Comparison of ENCODE assay signal across 9 mouse cellular contexts in genomic region chr12:105248763-105249233, GRCm38 (mm10). TPM values are rescaled to one million over a fixed set of nuclear protein-coding genes. Genes with fewer than 3 reads are reported as not detected.
DNase-seq lines count a peak whose midpoint lies in the region; ATAC-seq and TF ChIP-seq lines count a peak whose summit lies in the region.
"Had no signal": no experiment of that assay in that cellular context is flagged by ENCODE, and none has a peak within 500 bp of the region (broad histone marks: within the 10 kb centered on the region; RNA-seq: fewer than 3 reads in every experiment).

No protein-coding gene starts in this region.

- no peak for ATAC-seq in heart, embryonic 16.5 days (replicated peaks; ENCODE audit: extremely low read depth, insufficient read depth, low FRiP score)
- peak; percentile 63 for ATAC-seq in neural tube, embryonic 13.5 days (ENCODE audit: low read depth)

- H3K27ac ChIP-seq in heart, embryonic 16.5 days (ENCODE audit: low read length), result no peak overlapping the region
- H3K27ac ChIP-seq in neural tube, embryonic 13.5 days (replicated peaks), result peak overlapping the region; percentile 73
- H3K27ac ChIP-seq in gastrocnemius, adult 2 months, result no peak overlapping the region
- no peak overlapping the region for H3K27ac ChIP-seq in thymus, adult 2 months (ENCODE audit: control insufficient read depth, insufficient read depth, low read length)
- H3K27ac ChIP-seq: macrophage had no signal

- 0 out of 2 replicates have a peak, but pooled peaks cover 4% of the 10 kb centered on the region for H3K4me1 ChIP-seq in heart, embryonic 16.5 days (ENCODE audit: control insufficient read depth, insufficient read depth, low read length)
- H3K4me1 ChIP-seq in neural tube, embryonic 13.5 days (replicated peaks), result peaks cover 29% of the 10 kb centered on the region
- H3K4me1 ChIP-seq in thymus, adult 2 months (replicated peaks; ENCODE audit: control insufficient read depth, insufficient read depth, low read length), result no peaks in the 10 kb centered on the region

- TF ChIP-seq POLR2A in brain, embryonic 14.5 days (IDR thresholded peaks at IDR 0.05; ENCODE audit: borderline replicate concordance, extremely low read depth, insufficient read depth, insufficient read length, poor library complexity, severe bottlenecking), result no peak
- TF ChIP-seq POLR2A in thymus, adult 2 months (IDR thresholded peaks at IDR 0.05; ENCODE audit: control insufficient read depth, extremely low read depth, insufficient read depth, low read length, poor library complexity), result no peak

- peak; percentile 3 for DNase-seq in Muller cell, postnatal 12 days (ENCODE audit: inconsistent ontology term)
- DNase-seq in brain, embryonic 14.5 days (ENCODE audit: low read depth), result peak; percentile 69
- peak; percentile 11 to 41 for DNase-seq in kidney, postnatal 36 days
- DNase-seq in yolk sac, embryonic 10.5 days (ENCODE audit: low spot score), result no peak
- no peak for DNase-seq in gastrocnemius, adult 2 months
- DNase-seq in thymus, adult 2 months, result no peak

- H3K4me2 ChIP-seq in heart, embryonic 16.5 days (ENCODE audit: low read depth, low read length), result peak overlapping the region; percentile 40; the same call in 1 of the 2 replicates
- peak overlapping the region; percentile 42 for H3K4me2 ChIP-seq in neural tube, embryonic 13.5 days

- 6% methylated on average over 9 of the region's 9 CpGs for WGBS in heart, embryonic 16.5 days
- WGBS in neural tube, embryonic 13.5 days, result 3% methylated on average over 9 of the region's 9 CpGs
- WGBS in thymus, adult 2 months, result 17% methylated on average over 9 of the region's 9 CpGs

- H3K9ac ChIP-seq in heart, embryonic 16.5 days (ENCODE audit: low read length), result no peak overlapping the region
- peak overlapping the region; percentile 46; the same call in 1 of the 2 replicates for H3K9ac ChIP-seq in neural tube, embryonic 13.5 days

- no peak for TF ChIP-seq CTCF in brain, embryonic 14.5 days (IDR thresholded peaks at IDR 0.05; ENCODE audit: borderline replicate concordance, extremely low read depth, insufficient read depth, insufficient read length)
- TF ChIP-seq CTCF in gastrocnemius, adult 2 months (IDR thresholded peaks at IDR 0.05), result no peak
- TF ChIP-seq CTCF in thymus, adult 2 months (IDR thresholded peaks at IDR 0.05; ENCODE audit: borderline replicate concordance, control insufficient read depth, extremely low read depth, insufficient read depth, low read length, poor library complexity), result no peak

- H3K9me3 ChIP-seq in heart, embryonic 16.5 days (replicated peaks; ENCODE audit: control insufficient read depth, low read length), result no peaks in the 10 kb centered on the region
- no peaks in the 10 kb centered on the region for H3K9me3 ChIP-seq in neural tube, embryonic 13.5 days

- H3K36me3 ChIP-seq in heart, embryonic 16.5 days (ENCODE audit: control insufficient read depth, insufficient read depth), result no peaks in the 10 kb centered on the region
- H3K36me3 ChIP-seq in neural tube, embryonic 13.5 days, result no peaks in the 10 kb centered on the region
- no peaks in the 10 kb centered on the region for H3K36me3 ChIP-seq in thymus, adult 2 months (ENCODE audit: control insufficient read depth, insufficient read depth, low read length)

- intact Hi-C loops in gastrocnemius, adult 2 months (cut with DNase I), result no loop called here

- no peaks in the 10 kb centered on the region for H3K27me3 ChIP-seq in heart, embryonic 16.5 days (ENCODE audit: control insufficient read depth, insufficient read depth, low read length)
- H3K27me3 ChIP-seq in neural tube, embryonic 13.5 days, result no peaks in the 10 kb centered on the region
- no peaks in the 10 kb centered on the region for H3K27me3 ChIP-seq in thymus, adult 2 months (ENCODE audit: control insufficient read depth, insufficient read depth, low read length)

- no peak overlapping the region for H3K4me3 ChIP-seq in heart, embryonic 16.5 days (ENCODE audit: low read length)
- no peak overlapping the region for H3K4me3 ChIP-seq in neural tube, embryonic 13.5 days
- no peak overlapping the region for H3K4me3 ChIP-seq in gastrocnemius, adult 2 months
- H3K4me3 ChIP-seq in thymus, adult 2 months (ENCODE audit: control insufficient read depth, insufficient read depth, low read length), result no peak overlapping the region

RNA-seq across cellular contexts. Expression of gene Tcl1, which starts 26.2 kb away (rescaled TPM):
- polyA plus RNA-seq in brain, embryonic 14.5 days (2012; rRNA removed), result not detected in 2 replicates
- not detected in 2 replicates for polyA plus RNA-seq in heart, embryonic 16.5 days (2015; fragmentation: Nextera tagmentation; extraction: Ambion mirVana)
- not detected in 2 replicates for polyA plus RNA-seq in neural tube, embryonic 13.5 days (2015; fragmentation: Nextera tagmentation; extraction: Ambion mirVana)
- not detected for total RNA-seq in gastrocnemius, adult 2 months (2021)
- 0.18 TPM in 1 of 2 replicates, not detected in the other for polyA plus RNA-seq in thymus, adult 2 months (2012; rRNA removed)
- polyA plus RNA-seq: macrophage had no signal

RNA-seq across cellular contexts. Expression of gene Tcl1b4, which starts 47.0 kb away (rescaled TPM):
- polyA plus RNA-seq in brain, embryonic 14.5 days (2012; rRNA removed), result not detected in 2 replicates
- polyA plus RNA-seq in heart, embryonic 16.5 days (2015; fragmentation: Nextera tagmentation; extraction: Ambion mirVana), result not detected in 2 replicates
- polyA plus RNA-seq in neural tube, embryonic 13.5 days (2015; fragmentation: Nextera tagmentation; extraction: Ambion mirVana), result not detected in 2 replicates
- total RNA-seq in gastrocnemius, adult 2 months (2021), result not detected
- polyA plus RNA-seq in thymus, adult 2 months (2012; rRNA removed), result not detected in 2 replicates
- polyA plus RNA-seq: macrophage had no signal

RNA-seq across cellular contexts. Expression of gene Tcl1b3, which starts 58.0 kb away (rescaled TPM):
- not detected in 2 replicates for polyA plus RNA-seq in brain, embryonic 14.5 days (2012; rRNA removed)
- polyA plus RNA-seq in heart, embryonic 16.5 days (2015; fragmentation: Nextera tagmentation; extraction: Ambion mirVana), result not detected in 2 replicates
- not detected in 2 replicates for polyA plus RNA-seq in neural tube, embryonic 13.5 days (2015; fragmentation: Nextera tagmentation; extraction: Ambion mirVana)
- not detected for total RNA-seq in gastrocnemius, adult 2 months (2021)
- polyA plus RNA-seq in thymus, adult 2 months (2012; rRNA removed), result not detected in 2 replicates
- polyA plus RNA-seq: macrophage had no signal

Comparison
In these comparisons a context has a peak if more than half of its experiments do, and no peak if none do; other contexts are left out.
1. DNase-seq: peak in Muller cell, postnatal 12 days (single experiment), brain, embryonic 14.5 days (single experiment) and kidney, postnatal 36 days (2 of 2); none in yolk sac, embryonic 10.5 days (single experiment), gastrocnemius, adult 2 months (single experiment) and thymus, adult 2 months (single experiment).